Mouse (Mus musculus) lung, embryonic 15.5 days (tissue): ENCODE data around the gene Sox8. TPM values are rescaled to one million over a fixed set of nuclear protein-coding genes. Genes with fewer than 3 reads are reported as not detected.

Experiments used
- polyA plus RNA-seq: library from polyadenylated mRNA; unstranded; fragments of >200 nt; fragmentation: Nextera tagmentation; extraction: Ambion mirVana; gene quantifications from 2 replicates; pipeline ENCODE4 v1.2.1, GENCODE M21; 2015

The Sox8 gene
- polyA plus RNA-seq, 1 experiment from 2014 or later, result 0.76 TPM

Other genes with a start within 250 kb of the Sox8 start
- 0.19 and 0.24 TPM in 2 replicates for gene Tpsab1, start 225.1 kb downstream of the Sox8 start, polyA plus RNA-seq
- gene Tpsb2, start 204.4 kb downstream of the Sox8 start, polyA plus RNA-seq, result 3.6 and 5.7 TPM in 2 replicates
- gene Tpsg1, start 201.4 kb downstream of the Sox8 start, polyA plus RNA-seq, result 0.46 and 0.76 TPM in 2 replicates
- 2.5 and 2.6 TPM in 2 replicates for gene Cacna1h, start 136.9 kb downstream of the Sox8 start, polyA plus RNA-seq
- gene Tekt4, start 116.1 kb downstream of the Sox8 start, polyA plus RNA-seq, result 2.6 and 3.0 TPM in 2 replicates
- gene Sstr5, start 73.4 kb downstream of the Sox8 start, polyA plus RNA-seq, result 0.06 and 0.09 TPM in 2 replicates
- gene Lmf1, start 8.4 kb upstream of the Sox8 start, polyA plus RNA-seq, result 25.7 and 26.7 TPM in 2 replicates
- gene Gng13, start 146.5 kb upstream of the Sox8 start, polyA plus RNA-seq, result 2.3 and 3.0 TPM in 2 replicates
- gene Chtf18, start 156.7 kb upstream of the Sox8 start, polyA plus RNA-seq, result 36.7 and 42.0 TPM in 2 replicates
- gene Rpusd1, start 157.0 kb upstream of the Sox8 start, polyA plus RNA-seq, result 24.5 and 24.7 TPM in 2 replicates
- gene Mslnl, start 165.4 kb upstream of the Sox8 start, polyA plus RNA-seq, result 0.44 and 0.71 TPM in 2 replicates
- 15.8 and 24.2 TPM in 2 replicates for gene Msln, start 183.7 kb upstream of the Sox8 start, polyA plus RNA-seq
- 25.8 and 30.2 TPM in 2 replicates for gene Narfl, start 203.1 kb upstream of the Sox8 start, polyA plus RNA-seq
- 58.3 and 59.9 TPM in 2 replicates for gene Haghl, start 215.0 kb upstream of the Sox8 start, polyA plus RNA-seq
- gene Ccdc78, start 215.9 kb upstream of the Sox8 start, polyA plus RNA-seq, result 0.70 and 0.76 TPM in 2 replicates
- gene Fam173a, start 222.2 kb upstream of the Sox8 start, polyA plus RNA-seq, result 105 and 109 TPM in 2 replicates
- 0.49 TPM in 1 of 2 replicates, not detected in the other for gene AC134908.4, start 225.0 kb upstream of the Sox8 start, polyA plus RNA-seq
- 56.9 and 59.8 TPM in 2 replicates for gene Metrn, start 226.4 kb upstream of the Sox8 start, polyA plus RNA-seq
- gene Fbxl16, start 238.4 kb upstream of the Sox8 start, polyA plus RNA-seq, result 0.88 and 1.6 TPM in 2 replicates